Mouse (Mus musculus) megakaryocyte, embryonic 14.5 days (primary cell): ENCODE data around the gene Zfp94.

ENCODE experiments used
- FLI1 ChIP-seq: IDR thresholded peaks from 2 replicates; pipeline ENCODE4 v1.6.1; 2012; ENCODE audit warnings: low read length, inconsistent platforms, mixed read lengths
- GATA1 ChIP-seq: IDR thresholded peaks from 3 replicates; pipeline ENCODE4 v1.6.1; 2012; ENCODE audit warnings: mixed read lengths, low read length, inconsistent platforms, borderline replicate concordance

DNA sequence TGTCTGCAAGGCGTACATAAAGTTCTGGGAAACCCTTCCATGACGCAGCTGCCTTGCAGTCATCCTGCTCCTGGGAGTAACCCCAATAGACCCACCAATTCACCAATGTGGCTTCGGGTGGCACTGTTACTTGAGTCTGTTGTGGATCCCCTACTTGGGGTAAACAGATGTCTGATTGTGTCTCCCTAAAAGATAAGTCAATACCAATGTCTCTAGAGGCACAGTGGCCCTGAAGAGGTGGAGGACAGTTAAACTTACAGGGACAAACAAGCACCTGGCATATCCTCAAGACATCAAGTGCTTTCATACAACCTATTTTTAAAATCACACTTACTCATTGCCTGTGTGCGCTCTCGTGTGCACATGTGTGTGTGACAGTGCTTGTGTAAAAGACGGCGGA, 21.1 kb downstream of the Zfp94 start:
- no peak for TF ChIP-seq GATA1
- no peak for TF ChIP-seq FLI1
